Mouse (Mus musculus) CH12.LX (cell line): ENCODE results near the gene Rab5b. TPM values are rescaled to one million over a fixed set of nuclear protein-coding genes. Genes with fewer than 3 reads are reported as not detected.

Experiments
- DNase-seq: peaks from one replicate; pipeline ENCODE4 v3.0.0-alpha.2; 2013; ENCODE audit errors: extremely low read depth
- H3K27ac ChIP-seq: 2 replicates; pipeline ENCODE4 v1.5.1; 2012; ENCODE audit warnings: low read depth, mild to moderate bottlenecking, control low read depth, moderate library complexity; ENCODE audit not compliant: insufficient read depth
- H3K27me3 ChIP-seq: replicated peaks from 2 replicates; pipeline ENCODE3; 2012; ENCODE audit warnings: inconsistent platforms
- H3K36me3 ChIP-seq, 2 experiments: replicated peaks in 1 of 2; 2 replicates each; pipeline versions ENCODE3 to v1.6.1; 2012; ENCODE audit warnings: inconsistent platforms in 1 of 2, low read length in 1 of 2, mild to moderate bottlenecking in 1 of 2, mixed read lengths in 1 of 2, moderate library complexity in 1 of 2; ENCODE audit not compliant: control insufficient read depth in 1 of 2, insufficient read depth in 1 of 2
- H3K4me1 ChIP-seq, 2 experiments: 2 replicates each; pipeline ENCODE4 v1.6.1; 2012; ENCODE audit warnings: inconsistent platforms in 1 of 2, moderate library complexity in 1 of 2; ENCODE audit not compliant: insufficient read depth in 2 of 2, control insufficient read depth in 1 of 2
- H3K4me2 ChIP-seq: 2 replicates; pipeline ENCODE4 v1.6.1; 2012; ENCODE audit warnings: low read depth, mild to moderate bottlenecking, control low read depth; ENCODE audit not compliant: poor library complexity, insufficient read depth, severe bottlenecking
- H3K4me3 ChIP-seq, 3 experiments: fragments of 150-350 bp in 1 of 3; sonication (generic) in 1 of 3; replicated peaks in 1 of 3; 2 replicates each; pipeline versions ENCODE3 to v1.5.1; 2011 to 2012; ENCODE audit warnings: low read depth in 2 of 3, low read length in 2 of 3, mild to moderate bottlenecking in 2 of 3, moderate library complexity in 2 of 3, control low read depth in 1 of 3, improper control_type of control experiment in 1 of 3, inconsistent platforms in 1 of 3, mixed read lengths in 1 of 3; ENCODE audit not compliant: poor library complexity in 1 of 3
- H3K79me2 ChIP-seq: replicated peaks from 2 replicates; pipeline ENCODE4 v1.6.1; 2012; ENCODE audit warnings: mild to moderate bottlenecking, moderate library complexity; ENCODE audit not compliant: control insufficient read depth, poor library complexity, insufficient read depth, severe bottlenecking; ENCODE audit errors: extremely low read depth
- H3K9ac ChIP-seq: 2 replicates; pipeline ENCODE4 v1.6.1; 2012; ENCODE audit warnings: low read depth, mild to moderate bottlenecking, control low read depth, moderate library complexity; ENCODE audit not compliant: insufficient read depth
- H3K9me3 ChIP-seq: replicated peaks from 2 replicates; pipeline ENCODE3; 2012; ENCODE audit warnings: low read length, inconsistent platforms, mixed read lengths
- CHD2 ChIP-seq: IDR thresholded peaks from 2 replicates; pipeline ENCODE4 v1.6.1; 2011; ENCODE audit warnings: low read length, improper control_type of control experiment
- CTCF ChIP-seq, 2 experiments: IDR thresholded peaks in 1 of 2; conservative IDR thresholded peaks in 1 of 2; 2 replicates each; pipeline ENCODE4 v1.5.1; 2011 to 2012; ENCODE audit warnings: low read depth in 2 of 2, low read length in 2 of 2, improper control_type of control experiment in 1 of 2, inconsistent platforms in 1 of 2, mild to moderate bottlenecking in 1 of 2, moderate library complexity in 1 of 2
- E2F4 ChIP-seq: IDR thresholded peaks from 2 replicates; pipeline ENCODE4 v1.6.1; 2011; ENCODE audit warnings: low read depth, low read length, improper control_type of control experiment; ENCODE audit not compliant: insufficient replicate concordance
- ELF1 ChIP-seq: IDR thresholded peaks from 2 replicates; pipeline ENCODE4 v1.6.1; 2014; ENCODE audit warnings: low read depth, mild to moderate bottlenecking, inconsistent platforms, low read length, improper control_type of control experiment
- EP300 ChIP-seq: IDR thresholded peaks from 2 replicates; pipeline ENCODE4 v1.6.1; 2011; ENCODE audit warnings: low read length, improper control_type of control experiment
- ETS1 ChIP-seq: conservative IDR thresholded peaks from 2 replicates; pipeline ENCODE4 v1.6.1; 2012; ENCODE audit warnings: low read depth, mild to moderate bottlenecking, inconsistent platforms, low read length, improper control_type of control experiment, moderate library complexity
- HCFC1 ChIP-seq: IDR thresholded peaks from 2 replicates; pipeline ENCODE4 v1.6.1; 2012; ENCODE audit warnings: low read depth, mild to moderate bottlenecking, inconsistent platforms, low read length, improper control_type of control experiment
- IRF4 ChIP-seq: IDR thresholded peaks from 2 replicates; pipeline ENCODE4 v1.6.1; 2014; ENCODE audit warnings: low read depth, mild to moderate bottlenecking, inconsistent platforms, low read length, improper control_type of control experiment
- JUN ChIP-seq: IDR thresholded peaks from 2 replicates; pipeline ENCODE4 v1.6.1; 2011; ENCODE audit warnings: low read depth, mild to moderate bottlenecking, low read length, improper control_type of control experiment, moderate library complexity; ENCODE audit not compliant: insufficient read depth
- JUND ChIP-seq: conservative IDR thresholded peaks from 2 replicates; pipeline ENCODE4 v1.6.1; 2011; ENCODE audit warnings: low read depth, low read length, improper control_type of control experiment
- KAT2A ChIP-seq: IDR thresholded peaks from 2 replicates; pipeline ENCODE4 v1.6.1; 2012; ENCODE audit warnings: low read length, improper control_type of control experiment, inconsistent platforms; ENCODE audit not compliant: insufficient replicate concordance
- MAFK ChIP-seq: IDR thresholded peaks from 2 replicates; pipeline ENCODE4 v1.6.1; 2011; ENCODE audit warnings: low read length, improper control_type of control experiment; ENCODE audit not compliant: insufficient replicate concordance
- MAX ChIP-seq: IDR thresholded peaks from 2 replicates; pipeline ENCODE4 v1.6.1; 2011; ENCODE audit warnings: low read length, improper control_type of control experiment
- MAZ ChIP-seq: IDR thresholded peaks from 2 replicates; pipeline ENCODE4 v1.6.1; 2012; ENCODE audit warnings: low read depth, mild to moderate bottlenecking, inconsistent platforms, low read length, improper control_type of control experiment, moderate library complexity
- MEF2A ChIP-seq: IDR thresholded peaks from 2 replicates; pipeline ENCODE4 v1.6.1; 2014; ENCODE audit warnings: low read depth, mild to moderate bottlenecking, inconsistent platforms, low read length, improper control_type of control experiment, borderline replicate concordance
- NELFE ChIP-seq: IDR thresholded peaks from 2 replicates; pipeline ENCODE4 v1.6.1; 2011; ENCODE audit warnings: low read depth, low read length, improper control_type of control experiment
- NRF1 ChIP-seq: IDR thresholded peaks from 2 replicates; pipeline ENCODE4 v1.6.1; 2014; ENCODE audit warnings: low read depth, mild to moderate bottlenecking, inconsistent platforms, low read length, improper control_type of control experiment, moderate library complexity
- PAX5 ChIP-seq: IDR thresholded peaks from 2 replicates; pipeline ENCODE4 v1.6.1; 2012; ENCODE audit warnings: low read length, inconsistent platforms, mixed read lengths
- POLR2A ChIP-seq: IDR thresholded peaks from 2 replicates; pipeline ENCODE4 v1.6.1; 2011; ENCODE audit warnings: low read depth, mild to moderate bottlenecking, improper control_type of control experiment, low read length
- RAD21 ChIP-seq: IDR thresholded peaks from 2 replicates; pipeline ENCODE4 v1.6.1; 2011; ENCODE audit warnings: low read depth, mild to moderate bottlenecking, low read length, improper control_type of control experiment, moderate library complexity
- RCOR1 ChIP-seq: conservative IDR thresholded peaks from 2 replicates; pipeline ENCODE4 v1.6.1; 2012; ENCODE audit warnings: low read depth, mild to moderate bottlenecking, inconsistent platforms, low read length, improper control_type of control experiment
- SMC3 ChIP-seq: IDR thresholded peaks from 2 replicates; pipeline ENCODE4 v1.6.1; 2011; ENCODE audit warnings: low read depth, low read length, improper control_type of control experiment
- UBTF ChIP-seq: IDR thresholded peaks from 2 replicates; pipeline ENCODE4 v1.6.1; 2012; ENCODE audit warnings: low read depth, mild to moderate bottlenecking, inconsistent platforms, low read length, improper control_type of control experiment, moderate library complexity
- ZMIZ1 ChIP-seq: IDR thresholded peaks from 2 replicates; pipeline ENCODE4 v1.6.1; 2012; ENCODE audit warnings: low read depth, mild to moderate bottlenecking, inconsistent platforms, low read length, improper control_type of control experiment
- ZNF384 ChIP-seq: IDR thresholded peaks from 2 replicates; pipeline ENCODE4 v1.6.1; 2012; ENCODE audit warnings: low read depth, low read length, improper control_type of control experiment, inconsistent platforms
- dilution Hi-C: fragments of 300-500 bp; cut with MboI; formaldehyde crosslinking; loops from 2 replicates; pipeline ENCODE4 v1.14.3; 2020; ENCODE audit warnings: low sequenced_read_pairs; ENCODE audit not compliant: extremely low pct_unique_long_range_greater_than_20kb, extremely low pct_ligation_motif_present
- in situ Hi-C: fragments of 300-500 bp; cut with MboI; formaldehyde crosslinking; loops from 3 replicates; pipeline ENCODE4 v1.14.3; 2019; ENCODE audit warnings: low sequenced_read_pairs, low pct_ligation_motif_present, low pct_unique_long_range_greater_than_20kb, mixed read lengths
- polyA plus RNA-seq: library from polyadenylated mRNA; unstranded; fragments of >175 nt; gene quantifications from 2 replicates; pipeline ENCODE4 v1.2.1, GENCODE M21; 2012; ENCODE audit warnings: low read depth; ENCODE audit not compliant: insufficient read length
- total RNA-seq, 2 experiments: library from RNA; depleted of rRNA; stranded (reverse); fragments of 300-350 nt in 1 of 2; fragments of >200 nt in 1 of 2; gene quantifications; 2 replicates each; pipeline ENCODE4 v1.2.3; 2012 to 2014

Gene Rab5b
- total and polyA plus RNA-seq, 3 experiments = 20.4 to 34.4 (median 27.4) TPM

DNA sequence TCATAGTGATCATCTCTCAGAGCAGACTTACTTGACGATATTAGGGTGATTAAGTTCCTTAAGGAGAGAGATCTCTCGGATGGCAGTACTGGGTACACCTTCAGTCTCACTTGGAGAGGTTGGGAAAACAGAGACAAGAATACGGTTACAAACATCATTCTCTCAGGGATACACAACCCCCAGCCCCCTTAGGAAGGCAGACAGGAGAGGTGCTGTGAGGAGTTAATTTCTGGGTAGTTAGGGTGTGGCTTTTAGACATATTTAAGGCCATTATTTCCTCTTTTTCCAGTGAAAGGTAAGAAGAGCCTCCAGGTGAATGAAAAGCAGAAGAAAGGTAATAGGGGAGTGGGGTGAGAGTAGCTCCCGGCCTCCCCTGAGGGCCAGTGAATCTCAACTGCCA is 7.8 kb upstream of the Rab5b start, which contains the start of gene Pmel:
Gene Pmel, plus strand, starts transcription at position 301 of the 400 bp plus-strand sequence.
- Histone ChIP-seq H3K27ac (peak within 1 kb of the TSS; percentile 52), H3K79me2 (peaks cover 22% of the 10 kb centered on the region), H3K4me3 (peak within 1 kb of the TSS; percentile 77 to 90 (median 80)), H3K4me2 (peak within 1 kb of the TSS; percentile 91), H3K9ac (peak within 1 kb of the TSS; percentile 98), H3K36me3 (peaks cover 35 to 41% of the 10 kb centered on the region in 2 experiments), H3K9me3 (no peaks in the 10 kb centered on the region), H3K4me1 (peaks cover 3 to 42% of the 10 kb centered on the region in 2 experiments; a peak in 3 of 4 replicates), H3K27me3 (no peaks in the 10 kb centered on the region)
- DNase-seq = no peak
- dilution Hi-C loops = no loop called here
- TF ChIP-seq ETS1 (no peak), E2F4 (no peak), SMC3 (no peak), RAD21 (no peak)
- in situ Hi-C loops = no loop called here

DNA sequence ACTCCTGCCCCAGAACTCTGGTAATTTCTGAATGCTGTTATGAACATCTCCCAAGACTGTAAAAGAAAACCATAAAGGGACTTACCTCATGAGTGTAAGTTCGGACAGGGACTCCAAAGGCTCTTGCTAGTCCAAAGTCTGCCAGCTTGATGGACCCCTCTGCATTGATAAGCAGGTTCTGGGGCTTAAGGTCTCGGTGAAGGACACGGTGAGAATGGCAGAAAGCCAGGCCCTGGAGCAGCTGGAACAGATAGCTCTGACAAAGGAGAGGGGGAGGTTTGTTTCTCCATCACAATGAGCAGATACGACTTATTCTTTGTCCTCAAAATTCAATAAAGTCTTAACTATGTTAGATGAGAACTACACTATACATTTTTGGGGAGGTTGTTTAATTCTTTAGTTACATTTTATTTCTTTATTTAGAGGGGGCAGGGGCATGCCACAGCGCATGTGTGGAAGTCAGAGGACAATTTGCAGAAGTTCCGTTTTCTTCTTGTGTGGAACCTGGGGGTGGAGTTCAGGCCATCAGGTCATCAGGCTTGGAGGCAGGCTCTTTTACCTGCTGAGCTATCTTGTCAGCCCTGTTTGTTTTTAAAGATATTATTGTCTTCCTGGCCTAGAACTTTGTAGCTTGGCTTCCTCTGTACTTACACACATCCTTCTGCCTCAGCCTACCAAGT is 6.4 kb upstream of the Rab5b start:
- Histone ChIP-seq H3K36me3 (peaks cover 41 to 53% of the 10 kb centered on the region in 2 experiments), H3K4me1 (peaks cover 3 to 54% of the 10 kb centered on the region in 2 experiments; a peak in 3 of 4 replicates), H3K27me3 (no peaks in the 10 kb centered on the region), H3K79me2 (peaks cover 22% of the 10 kb centered on the region), H3K4me2 (0 out of 2 replicates have a peak overlapping the region, but pooled peaks have one; percentile 8), H3K27ac (no peak overlapping the region), H3K9me3 (no peaks in the 10 kb centered on the region), H3K9ac (no peak overlapping the region)
- peak; percentile 44 for DNase-seq
- in situ Hi-C loops = no loop called here
- TF ChIP-seq IRF4 = no peak
- TF ChIP-seq UBTF = no peak
- TF ChIP-seq NRF1 = peak; percentile 49; the same call in 1 of the 2 replicates
- TF ChIP-seq ZNF384 = no peak
- TF ChIP-seq, all 38 proteins: peak for 1
- dilution Hi-C loops = no loop called here
- H3K4me3 ChIP-seq = peak overlapping the region in 1 of 3 experiments; percentile 30

DNA sequence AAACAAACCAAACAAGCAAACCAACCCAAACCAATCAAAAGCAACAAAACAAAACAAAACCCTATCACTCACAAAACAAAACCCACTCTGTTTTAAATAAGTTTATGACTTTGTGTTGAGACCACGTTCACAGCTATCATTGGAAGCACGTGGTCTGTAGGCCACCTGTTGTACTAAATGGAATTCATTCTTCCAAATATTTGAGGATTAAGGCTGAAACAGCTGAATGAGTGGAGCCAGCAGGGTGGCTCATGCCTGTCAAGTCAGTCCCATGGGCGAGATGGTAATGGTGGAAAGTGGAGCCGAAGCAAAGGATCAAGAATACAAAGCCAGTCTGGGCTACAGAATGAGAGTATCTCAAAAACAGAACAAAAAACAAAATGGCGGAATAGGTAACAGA is 4.6 kb upstream of the Rab5b start:
- H3K4me3 ChIP-seq = no peak overlapping the region
- no peaks in the 10 kb centered on the region for H3K9me3 ChIP-seq
- H3K36me3 ChIP-seq = peaks cover 41 to 56% of the 10 kb centered on the region in 2 experiments
- H3K79me2 ChIP-seq = peaks cover 22% of the 10 kb centered on the region
- TF ChIP-seq RCOR1 = no peak
- no peak for TF ChIP-seq JUN
- TF ChIP-seq MAFK = no peak
- no peak for TF ChIP-seq ZMIZ1
- TF ChIP-seq MAZ = no peak
- no peak for TF ChIP-seq MAX
- TF ChIP-seq SMC3 = no peak
- TF ChIP-seq KAT2A = no peak
- no peak for TF ChIP-seq EP300
- TF ChIP-seq NELFE = no peak
- no peak for TF ChIP-seq POLR2A
- no peak for TF ChIP-seq CHD2
- TF ChIP-seq ELF1 = no peak
- no peak for TF ChIP-seq CTCF (conservative IDR thresholded peaks at IDR 0.05 in 1 of 2, IDR thresholded peaks at IDR 0.05 in 1 of 2; ENCODE audit: low read depth in 2 of 2, low read length in 2 of 2)
- TF ChIP-seq PAX5 = no peak
- no peak for TF ChIP-seq UBTF
- TF ChIP-seq MEF2A = no peak
- no peak for TF ChIP-seq HCFC1
- no peak for TF ChIP-seq JUND
- no peak for TF ChIP-seq E2F4
- in situ Hi-C loops = no loop called here
- dilution Hi-C loops = no loop called here
- no peak overlapping the region for H3K9ac ChIP-seq
- no peak overlapping the region for H3K4me2 ChIP-seq
- H3K27ac ChIP-seq = no peak overlapping the region
- no peak for DNase-seq
- peaks cover 0 to 49% of the 10 kb centered on the region in 2 experiments; a peak in 2 of 4 replicates for H3K4me1 ChIP-seq
- H3K27me3 ChIP-seq = no peaks in the 10 kb centered on the region
